Mouse (Mus musculus) liver, adult (tissue): ENCODE measurements around the gene Tbcb.
A peak's percentile ranks its signal among the peaks of the same experiment; 100 is the strongest.

Experiments used
- GATA4 ChIP-seq: IDR thresholded peaks from 2 replicates; pipeline ENCODE4 v1.6.1; 2014; ENCODE audit warnings: mild to moderate bottlenecking, low read length; ENCODE audit not compliant: insufficient replicate concordance

Gene Tbcb

GRCm38 (mm10) chr7:30184641-30185348, 47.3 kb downstream of the Tbcb start:
- no peak for TF ChIP-seq GATA4

- peak; percentile 82 for TF ChIP-seq GATA4
Measured at GRCm38 (mm10) chr7:30183879-30184289, 48.2 kb downstream of the Tbcb start, which contains the start of gene Cox7a1. Cox7a1 (plus strand) TSS chr7:30184144.

DNA sequence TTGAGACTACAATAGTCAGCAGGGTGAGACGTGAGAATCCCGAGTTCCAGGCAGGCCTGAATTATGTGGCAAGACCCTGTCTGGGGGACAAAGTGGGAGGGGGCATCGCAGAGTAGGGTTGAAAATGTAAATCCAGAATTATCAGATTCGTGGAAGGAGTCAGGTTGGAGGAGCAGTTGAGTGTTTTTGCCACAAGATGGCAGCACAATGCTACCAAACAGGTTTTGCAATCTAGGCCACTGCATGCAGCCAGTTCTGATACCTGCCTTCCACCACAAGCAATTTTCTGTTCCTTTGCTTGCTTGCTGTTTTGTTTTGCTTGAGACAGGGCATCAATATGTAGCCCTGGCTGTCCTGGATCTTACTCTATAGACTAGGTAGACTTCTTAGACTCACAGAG, 50.8 kb downstream of the Tbcb start:
- TF ChIP-seq GATA4 = no peak

DNA sequence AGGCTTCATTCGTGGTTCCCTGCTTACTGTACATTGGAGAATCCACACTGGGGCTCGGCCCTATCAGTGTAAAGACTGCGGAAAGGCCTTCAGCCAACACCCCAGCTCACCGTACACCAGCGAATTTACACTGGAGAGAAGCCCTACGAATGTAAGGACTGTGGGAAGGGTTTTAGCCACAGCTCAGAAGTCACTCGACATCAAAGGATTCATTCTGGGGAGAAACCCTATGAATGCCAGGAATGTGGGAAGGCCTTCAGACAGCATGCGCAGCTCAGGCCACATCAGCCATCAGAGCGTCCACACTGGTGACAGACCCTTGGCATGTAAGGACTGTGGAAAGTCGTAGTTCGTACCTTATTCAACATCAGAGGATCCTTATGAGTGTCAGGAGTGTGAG, 53.8 kb downstream of the Tbcb start:
- no peak for TF ChIP-seq GATA4

DNA sequence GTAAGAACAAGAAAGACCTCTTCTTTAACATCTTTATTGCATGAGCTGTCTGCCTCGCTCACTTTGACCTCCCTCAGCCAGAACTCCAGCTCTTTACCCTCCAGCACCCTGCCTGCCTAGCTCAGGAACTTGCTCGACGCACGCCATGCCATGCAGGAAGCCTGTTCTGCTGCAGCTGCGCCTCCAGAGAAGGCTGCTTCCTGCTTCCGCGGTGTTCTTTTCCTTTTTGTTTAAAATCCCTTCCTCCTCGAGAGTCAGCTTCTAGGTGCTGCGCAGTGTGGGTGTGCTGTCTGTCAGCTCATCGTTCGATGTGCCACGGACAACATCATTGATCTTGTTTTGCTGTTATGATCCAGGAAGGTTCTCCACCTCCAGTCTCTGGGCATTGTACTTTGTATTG, 55.6 kb downstream of the Tbcb start:
- no peak for TF ChIP-seq GATA4
